Mouse (Mus musculus): ENCODE data around the gene Olfr768. TPM values are rescaled to one million over a fixed set of nuclear protein-coding genes. Genes with fewer than 3 reads are reported as not detected.
"Not testable (repeated sequence)": the region's sequence is repeated elsewhere in the genome, so short reads cannot be mapped to it uniquely, and the experiment has no call there.

The Olfr768 gene
- not detected in 2 replicates for polyA plus RNA-seq (2015; fragmentation: Nextera tagmentation; extraction: Ambion mirVana)

DNA sequence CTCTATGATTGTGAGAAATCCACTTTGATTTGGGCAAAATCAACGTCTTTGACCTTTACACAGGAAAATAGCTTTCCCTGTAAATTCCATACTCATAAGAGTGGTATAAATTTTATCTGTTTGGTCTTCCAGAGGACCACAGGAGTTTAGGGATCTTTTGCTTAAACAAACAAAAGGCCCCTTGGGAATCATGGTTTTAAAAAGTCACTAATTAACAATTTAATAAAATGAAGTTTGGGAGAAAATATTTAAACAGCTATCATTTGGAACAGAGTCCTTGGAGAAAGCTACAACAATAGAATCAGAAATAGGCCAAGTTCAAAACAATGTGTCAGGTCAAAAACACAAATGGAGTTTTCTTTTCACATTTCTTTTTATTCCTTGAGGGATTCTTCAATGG is at the start of gene Olfr768:
Gene Olfr768 (minus strand): TSS at position 101 of the 400 bp plus-strand sequence.
- no peaks in the 10 kb centered on the region for H3K9me3 ChIP-seq
- no peaks in the 10 kb centered on the region for H3K4me1 ChIP-seq (replicated peaks)
- no peak for ATAC-seq (ENCODE audit: low read depth)
- no peak within 1 kb of the TSS for H3K4me3 ChIP-seq
- no peaks in the 10 kb centered on the region for H3K36me3 ChIP-seq
- no peak within 1 kb of the TSS for H3K27ac ChIP-seq (replicated peaks)
- 94% methylated on average over 1 of the region's 1 CpGs for WGBS
- H3K4me2 ChIP-seq = no peak within 1 kb of the TSS
- no peaks in the 10 kb centered on the region for H3K27me3 ChIP-seq
- no peak within 1 kb of the TSS for H3K9ac ChIP-seq

DNA sequence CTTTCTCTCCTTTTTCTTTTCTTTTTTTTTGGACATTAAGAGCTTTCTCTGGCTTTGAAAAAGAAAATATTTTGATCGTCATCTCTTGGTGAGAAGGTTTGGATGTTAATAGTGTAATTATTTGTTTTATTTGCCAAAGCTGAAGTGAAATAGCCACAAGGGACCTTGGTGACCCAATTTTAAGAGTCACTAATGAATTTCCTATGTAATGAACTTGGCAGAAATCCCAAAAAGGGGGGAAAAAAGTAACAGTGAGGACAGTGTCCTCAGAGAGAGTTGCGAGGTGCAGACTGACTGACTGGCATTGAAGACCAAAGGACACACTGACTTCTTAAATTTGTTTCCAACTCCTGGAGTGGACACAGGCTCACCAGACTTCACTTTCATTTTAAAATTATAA is 39.7 kb upstream of the Olfr768 start, which contains the start of gene Olfr770:
Gene Olfr770 (minus strand): TSS at position 101 of the 400 bp plus-strand sequence.
- WGBS = 78% methylated on average over 2 of the region's 2 CpGs

DNA sequence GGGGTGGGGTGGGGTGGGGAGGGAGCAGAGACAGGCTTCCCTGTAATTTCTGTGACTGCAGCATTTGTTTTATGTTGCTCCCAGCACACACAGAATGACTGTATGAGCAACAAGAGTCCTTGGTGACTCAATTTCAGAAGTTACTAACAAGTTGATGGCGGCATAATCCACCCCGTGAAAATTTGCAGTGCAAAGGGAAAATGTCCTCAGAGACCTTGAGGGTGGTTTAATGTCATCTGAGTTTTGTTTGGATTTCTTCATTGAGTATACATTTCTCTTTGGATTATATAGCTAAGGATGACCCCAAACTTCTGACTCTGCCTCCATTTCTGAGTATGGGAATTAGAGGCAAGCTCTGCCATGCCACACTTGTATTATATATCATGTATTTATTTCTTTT is 18.6 kb upstream of the Olfr768 start, which contains the start of gene Olfr769:
Gene Olfr769 (minus strand): TSS at position 101 of the 400 bp plus-strand sequence.
- H3K27ac ChIP-seq (replicated peaks) = no peak within 1 kb of the TSS
- no peaks in the 10 kb centered on the region for H3K4me1 ChIP-seq (replicated peaks)
- no peaks in the 10 kb centered on the region for H3K27me3 ChIP-seq
- no peaks in the 10 kb centered on the region for H3K9me3 ChIP-seq
- no peak within 1 kb of the TSS for H3K4me2 ChIP-seq
- H3K36me3 ChIP-seq = no peaks in the 10 kb centered on the region
- H3K4me3 ChIP-seq = no peak within 1 kb of the TSS
- WGBS = 73% methylated on average over 2 of the region's 2 CpGs
- no peak for ATAC-seq (ENCODE audit: low read depth)
- no peak within 1 kb of the TSS for H3K9ac ChIP-seq

More for the DNA sequence above, 39.7 kb upstream of the Olfr768 start, which contains the start of gene Olfr770:
- ATAC-seq (ENCODE audit: low read depth) = no peak
- no peak within 1 kb of the TSS for H3K4me2 ChIP-seq
- H3K36me3 ChIP-seq = no peaks in the 10 kb centered on the region
- H3K9me3 ChIP-seq = no peaks in the 10 kb centered on the region
- no peaks in the 10 kb centered on the region for H3K4me1 ChIP-seq (replicated peaks)
- H3K27me3 ChIP-seq = no peaks in the 10 kb centered on the region
- no peak within 1 kb of the TSS for H3K9ac ChIP-seq
- no peak within 1 kb of the TSS for H3K27ac ChIP-seq (replicated peaks)
- H3K4me3 ChIP-seq = no peak within 1 kb of the TSS

DNA sequence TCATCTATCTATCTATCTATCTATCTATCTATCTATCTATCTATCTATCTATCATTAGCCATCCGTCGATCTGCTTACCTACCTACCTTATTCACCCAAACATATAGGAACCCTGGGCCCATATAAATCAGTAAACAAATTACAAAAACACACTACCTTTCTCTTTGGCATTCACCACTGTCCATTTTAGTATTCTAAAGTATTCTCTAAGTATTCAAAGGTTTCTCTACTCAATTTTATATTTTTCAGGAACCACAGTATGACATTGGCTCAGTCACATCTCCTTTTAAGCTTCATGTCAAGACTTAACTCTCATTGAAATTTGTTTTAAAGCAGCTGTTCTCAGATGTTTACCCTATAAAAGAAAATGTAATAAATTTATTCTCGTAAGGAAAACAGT is 16.0 kb upstream of the Olfr768 start:
- no peak overlapping the region for H3K27ac ChIP-seq (replicated peaks)

DNA sequence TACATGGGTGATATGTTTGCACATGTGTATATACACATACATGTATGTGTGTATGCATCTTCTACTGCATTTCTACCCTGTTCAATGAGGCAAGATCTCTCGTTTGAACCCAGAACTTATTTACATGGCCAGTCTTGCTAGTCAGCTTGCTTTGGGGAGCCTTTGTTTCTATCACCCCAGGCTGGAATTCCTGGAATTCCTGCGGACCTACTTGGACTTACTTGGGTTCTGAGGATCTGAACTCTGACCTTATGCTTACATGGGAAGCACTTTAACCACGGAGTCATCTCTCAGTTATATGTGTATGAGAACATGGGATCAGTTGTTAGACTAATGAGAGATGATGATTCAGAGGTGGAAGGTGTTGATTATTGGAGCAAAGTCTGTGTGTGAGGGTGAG is 2.1 kb upstream of the Olfr768 start:
- WGBS = 44% methylated on average over 3 of the region's 3 CpGs

More for the DNA sequence above, 16.0 kb upstream of the Olfr768 start:
- Histone ChIP-seq H3K4me3 (no peak overlapping the region), H3K9ac (no peak overlapping the region), H3K9me3 (no peaks in the 10 kb centered on the region), H3K4me1 (replicated peaks) (no peaks in the 10 kb centered on the region), H3K27me3 (no peaks in the 10 kb centered on the region), H3K4me2 (no peak overlapping the region), H3K36me3 (no peaks in the 10 kb centered on the region)
- 95% methylated on average over 3 of the region's 3 CpGs for WGBS
- no peak for ATAC-seq (ENCODE audit: low read depth)

DNA sequence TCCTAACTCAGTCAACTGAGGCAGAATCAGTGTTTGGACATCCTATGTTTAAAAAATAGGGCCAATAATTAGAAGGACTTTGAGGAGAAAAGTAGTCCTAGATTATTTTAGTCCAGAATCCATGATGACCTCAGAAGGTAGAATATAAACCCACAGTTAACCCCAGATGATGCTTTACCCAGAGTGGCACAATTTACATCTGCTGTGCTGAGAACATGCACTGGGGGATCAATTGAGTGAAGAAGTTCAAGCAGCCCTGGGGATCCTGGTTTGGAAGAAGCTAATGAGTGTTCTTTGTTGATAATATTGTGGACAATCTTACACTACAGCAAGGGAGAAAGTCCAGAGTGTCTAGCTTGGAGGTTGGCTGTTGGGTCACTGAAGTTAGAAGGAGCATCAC is 16.4 kb downstream of the Olfr768 start, which contains the start of gene Olfr767:
Gene Olfr767 (minus strand): TSS at position 101 of the 400 bp plus-strand sequence.
- H3K9ac ChIP-seq; H3K27me3 ChIP-seq; H3K4me3 ChIP-seq; H3K36me3 ChIP-seq; ATAC-seq (ENCODE audit: low read depth); H3K4me2 ChIP-seq; H3K27ac ChIP-seq (replicated peaks); H3K9me3 ChIP-seq; H3K4me1 ChIP-seq (replicated peaks): not testable (repeated sequence)

More for the DNA sequence above, 2.1 kb upstream of the Olfr768 start:
- H3K27me3 ChIP-seq = no peaks in the 10 kb centered on the region
- no peaks in the 10 kb centered on the region for H3K36me3 ChIP-seq
- no peak overlapping the region for H3K9ac ChIP-seq
- no peak overlapping the region for H3K4me3 ChIP-seq
- H3K4me1 ChIP-seq (replicated peaks) = no peaks in the 10 kb centered on the region
- H3K4me2 ChIP-seq = no peak overlapping the region
- no peaks in the 10 kb centered on the region for H3K9me3 ChIP-seq
- ATAC-seq (ENCODE audit: low read depth) = no peak
- no peak overlapping the region for H3K27ac ChIP-seq (replicated peaks)

DNA sequence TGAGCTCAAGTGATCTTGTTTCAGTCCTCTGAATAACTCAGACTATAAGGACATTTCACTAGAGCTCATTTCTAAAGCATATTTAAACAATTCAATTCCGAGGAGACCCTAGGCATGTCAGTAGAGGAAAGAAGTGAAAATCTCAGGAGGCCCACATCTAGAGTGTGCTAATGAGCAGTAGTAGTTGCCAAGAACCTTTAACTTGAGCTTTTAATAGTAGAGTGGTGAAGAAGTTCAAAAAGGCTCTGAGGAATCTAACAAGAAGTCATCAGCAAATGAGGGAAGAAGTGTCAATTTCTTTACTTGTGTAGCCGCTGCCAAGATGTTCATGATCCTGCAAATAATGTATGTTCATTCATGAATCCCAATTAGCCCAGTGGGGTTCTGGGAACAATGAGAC is 30.3 kb downstream of the Olfr768 start, which contains the start of gene Olfr766-ps1:
Gene Olfr766-ps1 (minus strand): TSS at position 101 of the 400 bp plus-strand sequence.
- no peak for ATAC-seq (ENCODE audit: low read depth)
- Histone ChIP-seq H3K4me1 (replicated peaks) (no peaks in the 10 kb centered on the region), H3K9ac (no peak within 1 kb of the TSS), H3K27ac (replicated peaks) (no peak within 1 kb of the TSS), H3K4me2 (no peak within 1 kb of the TSS), H3K36me3 (no peaks in the 10 kb centered on the region), H3K27me3 (no peaks in the 10 kb centered on the region), H3K9me3 (no peaks in the 10 kb centered on the region), H3K4me3 (no peak within 1 kb of the TSS)
- 86% methylated on average over 2 of the region's 2 CpGs for WGBS

DNA sequence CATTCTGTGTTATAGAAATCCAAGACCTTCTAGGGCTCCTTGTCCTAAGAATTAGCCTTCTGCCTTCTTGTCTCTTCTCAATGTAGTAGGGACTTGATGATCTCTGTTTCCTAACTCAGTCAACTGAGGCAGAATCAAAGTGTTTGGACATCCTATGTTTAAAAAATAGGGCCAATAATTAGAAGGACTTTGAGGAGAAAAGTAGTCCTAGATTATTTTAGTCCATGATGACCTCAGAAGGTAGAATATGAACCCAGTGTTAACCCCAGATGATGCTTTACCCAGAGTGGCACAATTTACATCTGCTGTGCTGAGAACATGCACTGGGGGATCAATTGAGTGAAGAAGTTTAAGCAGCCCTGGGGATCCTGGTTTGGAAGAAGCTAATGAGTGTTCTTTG is 49.3 kb downstream of the Olfr768 start, which contains the start of gene Olfr765:
Gene Olfr765 (minus strand): TSS at position 101 of the 400 bp plus-strand sequence.
- not testable (repeated sequence) for H3K27ac ChIP-seq (replicated peaks); H3K27me3 ChIP-seq; H3K4me2 ChIP-seq; H3K9ac ChIP-seq; H3K4me3 ChIP-seq; H3K9me3 ChIP-seq; H3K4me1 ChIP-seq (replicated peaks); ATAC-seq (ENCODE audit: low read depth); H3K36me3 ChIP-seq

Other genes with a start within 250 kb of the Olfr768 start
- 11.8 and 13.5 TPM in 2 replicates for gene Gdf11, start 207.7 kb downstream of the Olfr768 start, polyA plus RNA-seq (2015; fragmentation: Nextera tagmentation; extraction: Ambion mirVana)
- gene Cd63, start 198.4 kb downstream of the Olfr768 start, polyA plus RNA-seq (2015; fragmentation: Nextera tagmentation; extraction: Ambion mirVana) = 228 and 241 TPM in 2 replicates
- gene Rdh5, start 176.5 kb downstream of the Olfr768 start, polyA plus RNA-seq (2015; fragmentation: Nextera tagmentation; extraction: Ambion mirVana) = 14.1 and 16.9 TPM in 2 replicates
- gene Bloc1s1, start 175.3 kb downstream of the Olfr768 start, polyA plus RNA-seq (2015; fragmentation: Nextera tagmentation; extraction: Ambion mirVana) = 299 and 314 TPM in 2 replicates
- gene Itga7, start 165.6 kb downstream of the Olfr768 start, polyA plus RNA-seq (2015; fragmentation: Nextera tagmentation; extraction: Ambion mirVana) = 12.1 and 15.5 TPM in 2 replicates
- 0.15 TPM in 1 of 2 replicates, not detected in the other for gene Mettl7b, start 138.4 kb downstream of the Olfr768 start, polyA plus RNA-seq (2015; fragmentation: Nextera tagmentation; extraction: Ambion mirVana)
- gene Olfr9, start 109.9 kb downstream of the Olfr768 start, polyA plus RNA-seq (2015; fragmentation: Nextera tagmentation; extraction: Ambion mirVana) = not detected in 2 replicates
- not detected in 2 replicates for gene Olfr763, start 88.6 kb downstream of the Olfr768 start, polyA plus RNA-seq (2015; fragmentation: Nextera tagmentation; extraction: Ambion mirVana)
- gene Olfr764-ps1, start 59.5 kb downstream of the Olfr768 start, polyA plus RNA-seq (2015; fragmentation: Nextera tagmentation; extraction: Ambion mirVana) = not detected in 2 replicates
- not detected in 2 replicates for gene Olfr765, start 49.4 kb downstream of the Olfr768 start, polyA plus RNA-seq (2015; fragmentation: Nextera tagmentation; extraction: Ambion mirVana)
- not detected in 2 replicates for gene Olfr766-ps1, start 30.4 kb downstream of the Olfr768 start, polyA plus RNA-seq (2015; fragmentation: Nextera tagmentation; extraction: Ambion mirVana)
- not detected in 2 replicates for gene Olfr767, start 16.5 kb downstream of the Olfr768 start, polyA plus RNA-seq (2015; fragmentation: Nextera tagmentation; extraction: Ambion mirVana)
- not detected in 2 replicates for gene Olfr769, start 18.5 kb upstream of the Olfr768 start, polyA plus RNA-seq (2015; fragmentation: Nextera tagmentation; extraction: Ambion mirVana)
- gene Olfr770, start 39.6 kb upstream of the Olfr768 start, polyA plus RNA-seq (2015; fragmentation: Nextera tagmentation; extraction: Ambion mirVana) = not detected in 2 replicates
- not detected in 2 replicates for gene Olfr771, start 65.4 kb upstream of the Olfr768 start, polyA plus RNA-seq (2015; fragmentation: Nextera tagmentation; extraction: Ambion mirVana)
- gene Olfr772, start 78.5 kb upstream of the Olfr768 start, polyA plus RNA-seq (2015; fragmentation: Nextera tagmentation; extraction: Ambion mirVana) = not detected in 2 replicates
- not detected in 2 replicates for gene Olfr773, start 88.0 kb upstream of the Olfr768 start, polyA plus RNA-seq (2015; fragmentation: Nextera tagmentation; extraction: Ambion mirVana)
- gene Olfr774, start 136.8 kb upstream of the Olfr768 start, polyA plus RNA-seq (2015; fragmentation: Nextera tagmentation; extraction: Ambion mirVana) = not detected in 2 replicates
- not detected in 2 replicates for gene Olfr775, start 149.0 kb upstream of the Olfr768 start, polyA plus RNA-seq (2015; fragmentation: Nextera tagmentation; extraction: Ambion mirVana)
- not detected in 2 replicates for gene Olfr776, start 159.8 kb upstream of the Olfr768 start, polyA plus RNA-seq (2015; fragmentation: Nextera tagmentation; extraction: Ambion mirVana)
- not detected in 2 replicates for gene Olfr777, start 172.1 kb upstream of the Olfr768 start, polyA plus RNA-seq (2015; fragmentation: Nextera tagmentation; extraction: Ambion mirVana)
- gene Olfr780, start 218.7 kb upstream of the Olfr768 start, polyA plus RNA-seq (2015; fragmentation: Nextera tagmentation; extraction: Ambion mirVana) = not detected in 2 replicates
- gene Olfr781, start 229.5 kb upstream of the Olfr768 start, polyA plus RNA-seq (2015; fragmentation: Nextera tagmentation; extraction: Ambion mirVana) = not detected in 2 replicates
- not detected in 2 replicates for gene Olfr782, start 249.5 kb upstream of the Olfr768 start, polyA plus RNA-seq (2015; fragmentation: Nextera tagmentation; extraction: Ambion mirVana)